Mouse (Mus musculus): ENCODE measurements around the gene Sh3gl2. TPM values are rescaled to one million over a fixed set of nuclear protein-coding genes. Genes with fewer than 3 reads are reported as not detected.

Gene Sh3gl2
- polyA plus RNA-seq, 2 experiments: 0.10 TPM; not detected in 1

- Histone ChIP-seq H3K9ac (replicated peaks) (no peak overlapping the region), H3K4me1 (replicated peaks; ENCODE audit: control insufficient read depth in 2 of 2, insufficient read depth in 2 of 2, low read length in 1 of 2) (no peaks in the 10 kb centered on the region), H3K27ac (no peak overlapping the region), H3K4me3 (ENCODE audit: insufficient read depth in 1 of 2, low read depth in 2 of 2, low read length in 2 of 2) (no peak overlapping the region), H3K4me2 (ENCODE audit: low read depth) (no peak overlapping the region), H3K27me3 (ENCODE audit: control insufficient read depth, insufficient read depth, low read length) (peaks cover 20% of the 10 kb centered on the region), H3K36me3 (replicated peaks; ENCODE audit: control insufficient read depth, insufficient read depth, low read depth) (no peaks in the 10 kb centered on the region), H3K9me3 (ENCODE audit: control insufficient read depth, low read length) (no peaks in the 10 kb centered on the region)
- 56% methylated on average over 7 of the region's 7 CpGs for WGBS (ENCODE audit: insufficient replicate concordance)
- DNase-seq (ENCODE audit: low read depth in 3 of 3, low spot score in 3 of 3): no peak
- no peak for TF ChIP-seq CTCF (IDR thresholded peaks at IDR 0.05; ENCODE audit: low read depth)
- no peak for TF ChIP-seq EP300 (IDR thresholded peaks at IDR 0.05; ENCODE audit: low read depth)
- ATAC-seq (ENCODE audit: insufficient read depth): no peak
Measured at GRCm38 (mm10) chr4:85202582-85202981, 2.3 kb upstream of the Sh3gl2 start.

GRCm38 (mm10) chr4:85205636-85206211 is 798 bp downstream of the Sh3gl2 start:
- TF ChIP-seq CTCF (IDR thresholded peaks at IDR 0.05; ENCODE audit: low read depth) (no peak), EP300 (IDR thresholded peaks at IDR 0.05; ENCODE audit: low read depth) (no peak)
- peak overlapping the region; percentile 55 for H3K4me2 ChIP-seq (ENCODE audit: low read depth)
- H3K4me3 ChIP-seq (ENCODE audit: insufficient read depth in 1 of 2, low read depth in 2 of 2, low read length in 2 of 2): peak overlapping the region; percentile 4 to 47
- H3K27ac ChIP-seq: no peak overlapping the region
- peaks cover 20% of the 10 kb centered on the region for H3K27me3 ChIP-seq (ENCODE audit: control insufficient read depth, insufficient read depth, low read length)
- 1% methylated on average over 41 of the region's 43 CpGs for WGBS (ENCODE audit: insufficient replicate concordance)
- no peak for ATAC-seq (ENCODE audit: insufficient read depth)
- H3K4me1 ChIP-seq (replicated peaks; ENCODE audit: control insufficient read depth in 2 of 2, insufficient read depth in 2 of 2, low read length in 1 of 2): no peaks in the 10 kb centered on the region
- no peaks in the 10 kb centered on the region for H3K36me3 ChIP-seq (replicated peaks; ENCODE audit: control insufficient read depth, insufficient read depth, low read depth)
- H3K9ac ChIP-seq (replicated peaks): no peak overlapping the region
- no peaks in the 10 kb centered on the region for H3K9me3 ChIP-seq (ENCODE audit: control insufficient read depth, low read length)
- DNase-seq (ENCODE audit: low read depth in 3 of 3, low spot score in 3 of 3): no peak

- H3K4me3 ChIP-seq (ENCODE audit: insufficient read depth in 1 of 2, low read depth in 2 of 2, low read length in 2 of 2): no peak overlapping the region
- 37% methylated on average over 3 of the region's 3 CpGs for whole genome bisulfite sequencing (ENCODE audit: insufficient replicate concordance)
- H3K27me3 ChIP-seq (ENCODE audit: control insufficient read depth, insufficient read depth, low read length): peaks cover 20% of the 10 kb centered on the region
- H3K9me3 ChIP-seq (ENCODE audit: control insufficient read depth, low read length): no peaks in the 10 kb centered on the region
- H3K9ac ChIP-seq (replicated peaks): no peak overlapping the region
- no peak overlapping the region for H3K27ac ChIP-seq
- H3K4me2 ChIP-seq (ENCODE audit: low read depth): no peak overlapping the region
- H3K4me1 ChIP-seq (replicated peaks; ENCODE audit: control insufficient read depth in 2 of 2, insufficient read depth in 2 of 2, low read length in 1 of 2): no peaks in the 10 kb centered on the region
- H3K36me3 ChIP-seq (replicated peaks; ENCODE audit: control insufficient read depth, insufficient read depth, low read depth): no peaks in the 10 kb centered on the region
- DNase-seq (ENCODE audit: low read depth in 3 of 3, low spot score in 3 of 3) (no peak), ATAC-seq (ENCODE audit: insufficient read depth) (no peak)
- TF ChIP-seq EP300 (IDR thresholded peaks at IDR 0.05; ENCODE audit: low read depth) (no peak), CTCF (IDR thresholded peaks at IDR 0.05; ENCODE audit: low read depth) (no peak)
Measured at GRCm38 (mm10) chr4:85206675-85207400, 1.9 kb downstream of the Sh3gl2 start.

- Histone ChIP-seq H3K4me2 (ENCODE audit: low read depth) (no peak overlapping the region), H3K27me3 (ENCODE audit: control insufficient read depth, insufficient read depth, low read length) (peaks cover 20% of the 10 kb centered on the region), H3K4me1 (replicated peaks; ENCODE audit: control insufficient read depth in 2 of 2, insufficient read depth in 2 of 2, low read length in 1 of 2) (no peaks in the 10 kb centered on the region), H3K9ac (replicated peaks) (no peak overlapping the region), H3K4me3 (ENCODE audit: insufficient read depth in 1 of 2, low read depth in 2 of 2, low read length in 2 of 2) (no peak overlapping the region), H3K9me3 (ENCODE audit: control insufficient read depth, low read length) (no peaks in the 10 kb centered on the region), H3K36me3 (replicated peaks; ENCODE audit: control insufficient read depth, insufficient read depth, low read depth) (no peaks in the 10 kb centered on the region), H3K27ac (no peak overlapping the region)
- 72% methylated on average over 9 of the region's 9 CpGs for WGBS (ENCODE audit: insufficient replicate concordance)
- TF ChIP-seq EP300 (IDR thresholded peaks at IDR 0.05; ENCODE audit: low read depth): no peak
- no peak for TF ChIP-seq CTCF (IDR thresholded peaks at IDR 0.05; ENCODE audit: low read depth)
- ATAC-seq (ENCODE audit: insufficient read depth): no peak
- no peak for DNase-seq (ENCODE audit: low read depth in 3 of 3, low spot score in 3 of 3)
Measured at GRCm38 (mm10) chr4:85207515-85207914, 2.6 kb downstream of the Sh3gl2 start.

- H3K36me3 ChIP-seq (replicated peaks; ENCODE audit: control insufficient read depth, insufficient read depth, low read depth): no peaks in the 10 kb centered on the region
Measured at GRCm38 (mm10) chr4:85208531-85208930, 3.6 kb downstream of the Sh3gl2 start.

More at GRCm38 (mm10) chr4:85208531-85208930, 3.6 kb downstream of the Sh3gl2 start:
- no peak overlapping the region for H3K4me3 ChIP-seq (ENCODE audit: insufficient read depth in 1 of 2, low read depth in 2 of 2, low read length in 2 of 2)
- H3K9ac ChIP-seq (replicated peaks): no peak overlapping the region
- H3K4me1 ChIP-seq (replicated peaks; ENCODE audit: control insufficient read depth in 2 of 2, insufficient read depth in 2 of 2, low read length in 1 of 2): no peaks in the 10 kb centered on the region
- H3K27ac ChIP-seq: no peak overlapping the region
- 33% methylated on average over 1 of the region's 1 CpGs for WGBS (ENCODE audit: insufficient replicate concordance)
- peaks cover 20% of the 10 kb centered on the region for H3K27me3 ChIP-seq (ENCODE audit: control insufficient read depth, insufficient read depth, low read length)
- ATAC-seq (ENCODE audit: insufficient read depth) (no peak), DNase-seq (ENCODE audit: low read depth in 3 of 3, low spot score in 3 of 3) (no peak)
- H3K4me2 ChIP-seq (ENCODE audit: low read depth): no peak overlapping the region
- TF ChIP-seq CTCF (IDR thresholded peaks at IDR 0.05; ENCODE audit: low read depth) (no peak), EP300 (IDR thresholded peaks at IDR 0.05; ENCODE audit: low read depth) (no peak)
- H3K9me3 ChIP-seq (ENCODE audit: control insufficient read depth, low read length): no peaks in the 10 kb centered on the region

Measured in liver, embryonic 14.5 days (tissue).